Mouse (Mus musculus) layer of hippocampus, postnatal 10 days (tissue): ENCODE data around the gene Plxnd1. TPM values are rescaled to one million over a fixed set of nuclear protein-coding genes. Genes with fewer than 3 reads are reported as not detected.
A peak's percentile ranks its signal among the peaks of the same experiment; 100 is the strongest.

ENCODE experiments used
- DNase-seq, 2 experiments: peaks; one replicate each; pipeline ENCODE4 v3.0.0; 2021; ENCODE audit warnings: low spot score in 2 of 2
- long read RNA-seq: library from polyadenylated mRNA; stranded (forward); transcript quantifications from one replicate; pipeline ENCODE4 v2.0.0, GENCODE M21; 2023
- total RNA-seq, 2 experiments: library from RNA; stranded (reverse); gene quantifications; 2 replicates each; pipeline ENCODE4 v1.2.3; 2021

Plxnd1 gene
- total RNA-seq, result 10 to 100 TPM; 73.2 to 73.5 TPM
- long read RNA-seq, full-length matches to known transcripts, result 3 of 17 reads
- long read RNA-seq, partial matches to known transcripts, result 10 of 17 reads
- long read RNA-seq, other reads (novel, unspliced or antisense), result 4 of 17 reads

DNA sequence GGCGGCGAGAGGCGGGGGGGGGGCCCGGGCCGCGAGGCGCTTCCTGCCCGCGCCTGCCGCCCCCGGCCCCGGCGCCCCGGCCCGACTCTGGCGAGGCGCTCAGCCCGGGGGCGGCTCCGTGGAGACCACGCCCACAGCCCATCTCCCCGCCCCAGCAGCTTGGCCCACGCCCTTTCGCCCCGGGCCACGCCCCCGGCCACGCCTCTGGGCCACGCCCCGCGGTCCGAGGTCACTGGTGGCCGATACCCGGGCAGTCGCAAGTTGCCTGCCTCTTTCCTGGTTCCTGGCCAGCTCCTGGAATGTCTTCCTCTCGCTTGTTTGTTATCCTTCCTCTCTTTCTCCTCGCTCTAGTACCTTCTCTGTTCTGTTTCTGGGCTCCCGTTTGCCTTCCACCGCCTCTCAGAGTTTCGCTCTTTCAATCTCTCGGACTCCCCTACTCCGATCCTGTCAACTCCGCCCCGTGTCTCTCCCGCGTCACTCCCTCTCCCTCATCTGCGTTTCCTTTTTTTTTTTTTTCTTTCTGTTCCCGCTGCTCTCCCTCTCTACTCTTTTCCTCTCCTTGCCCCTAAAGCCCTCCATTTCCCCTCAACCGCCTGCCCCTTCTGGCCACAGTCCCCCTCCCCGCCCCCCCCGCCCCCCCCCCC lies at the start of gene Plxnd1:
Gene Plxnd1, minus strand, starts transcription at position 129 of the 644 bp plus-strand sequence.
- peak; percentile 78 to 90 for DNase-seq

DNA sequence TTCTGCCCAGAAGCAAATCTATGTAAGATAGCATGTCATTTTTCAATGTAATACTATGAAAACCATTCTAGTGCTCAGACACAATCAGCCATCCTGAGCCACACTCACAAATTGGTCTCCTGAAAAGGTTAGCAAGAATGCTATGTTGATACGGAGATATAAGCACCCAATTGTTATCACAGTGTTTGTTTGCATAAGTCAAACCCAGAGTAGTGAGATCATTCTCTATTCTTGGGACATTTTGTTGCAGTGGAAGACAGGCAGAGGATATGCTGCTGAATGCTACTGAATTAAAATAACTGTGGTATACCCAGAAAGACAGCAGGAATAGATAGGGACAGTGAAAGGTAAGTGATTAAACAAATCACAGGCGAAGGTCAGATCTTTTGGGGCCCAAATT lies 49.2 kb upstream of the Plxnd1 start:
- DNase-seq, result no peak

DNA sequence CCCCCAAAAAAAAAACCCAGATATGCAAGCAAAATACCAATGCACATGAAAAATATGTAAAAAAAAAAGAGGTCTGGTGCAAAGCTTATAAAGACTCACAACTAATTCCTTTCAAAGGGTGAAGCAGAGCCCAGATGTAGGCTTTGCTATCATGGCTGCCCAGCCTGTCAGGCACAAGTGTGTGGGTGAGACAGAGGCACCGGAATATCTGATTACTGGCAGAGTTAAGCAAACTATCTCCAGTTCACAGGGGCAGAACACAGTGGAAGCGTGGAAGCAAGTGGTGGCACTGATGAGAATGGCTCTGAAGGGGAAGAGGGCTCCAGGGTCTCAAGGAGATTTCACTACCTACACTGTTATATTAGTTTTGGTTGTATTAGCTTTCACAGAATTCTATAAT lies 43.4 kb upstream of the Plxnd1 start:
- DNase-seq, result no peak

DNA sequence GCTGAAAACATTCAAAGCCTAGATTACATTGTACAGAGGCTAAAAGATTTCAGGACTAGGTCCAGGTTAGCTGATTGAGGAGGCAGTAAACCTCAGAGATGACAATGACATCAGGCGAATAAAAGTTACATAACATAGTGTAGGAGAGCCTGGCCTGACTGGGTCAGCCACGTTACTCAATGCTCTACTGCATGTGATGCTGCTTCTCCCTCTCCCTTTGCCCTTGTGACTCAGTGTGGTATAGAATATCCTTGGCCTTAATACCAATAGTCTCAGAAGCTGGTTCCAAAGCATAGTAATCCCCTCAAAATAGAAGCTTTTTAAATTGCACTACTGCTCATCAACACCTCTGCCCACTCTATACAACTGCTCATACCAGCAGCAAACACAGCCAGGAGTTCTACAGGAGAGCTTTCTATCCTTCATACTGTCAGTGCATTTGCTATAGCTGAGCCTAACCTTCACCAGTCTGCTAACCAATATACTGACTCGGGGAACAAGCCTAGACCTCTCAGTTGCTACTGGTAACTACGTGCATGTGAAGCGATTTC lies 42.6 kb upstream of the Plxnd1 start:
- DNase-seq, result no peak

DNA sequence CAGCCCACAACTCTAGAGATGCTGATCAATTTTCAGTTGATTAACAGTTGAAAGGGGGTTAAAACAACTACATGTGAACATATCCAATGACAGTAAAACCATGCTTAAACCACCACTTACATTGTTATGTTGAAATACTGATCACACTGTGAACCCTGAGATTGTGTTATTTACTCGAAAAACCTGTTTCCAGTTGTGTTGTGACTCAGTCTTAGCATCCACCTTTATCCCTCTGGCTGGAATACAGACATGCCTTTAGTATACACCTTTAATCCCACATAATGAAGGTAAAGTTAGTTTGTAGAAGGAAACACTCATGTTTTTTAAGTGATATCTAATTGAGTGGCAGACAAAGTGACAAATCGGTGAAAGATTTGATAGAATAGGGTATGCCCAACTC lies 41.8 kb upstream of the Plxnd1 start:
- DNase-seq, result no peak

DNA sequence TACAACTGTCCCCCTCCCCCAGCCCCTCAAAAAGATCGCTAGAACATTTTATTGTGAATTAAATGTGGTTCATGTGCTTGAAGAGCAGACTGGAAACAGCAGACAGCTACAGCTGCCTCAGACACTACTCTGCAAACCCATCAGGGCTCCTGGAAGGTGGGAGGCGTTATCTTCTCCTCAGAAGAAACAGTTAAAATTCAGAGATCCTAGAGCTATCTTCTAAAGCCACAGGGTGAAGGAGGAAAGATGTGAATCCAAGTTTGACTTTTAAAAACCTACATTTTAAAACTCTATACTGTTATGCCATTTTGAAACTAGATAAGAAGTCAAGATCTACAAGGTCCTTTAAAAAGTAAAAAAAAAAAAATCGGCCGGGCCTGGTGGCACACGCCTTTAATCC lies 36.2 kb upstream of the Plxnd1 start:
- no peak for DNase-seq

DNA sequence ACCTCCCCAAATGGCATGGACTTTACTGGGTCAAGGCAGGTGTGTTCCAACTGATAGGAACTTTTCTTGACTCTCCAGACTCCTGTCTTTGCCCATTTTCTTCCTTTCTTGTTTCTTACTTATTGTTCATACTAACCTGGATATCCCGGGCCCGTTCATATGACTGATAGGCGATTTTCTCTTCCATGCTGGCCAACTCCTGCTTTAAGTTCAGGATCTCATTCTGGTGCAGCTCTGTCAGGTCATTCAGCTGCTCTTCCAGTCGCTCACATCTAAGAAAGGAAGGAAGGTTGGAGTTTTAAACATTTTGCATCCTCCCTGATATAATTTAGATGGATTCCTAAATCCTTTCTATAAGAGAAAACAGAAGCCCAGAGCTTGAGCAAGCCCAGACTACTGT lies 29.9 kb upstream of the Plxnd1 start:
- DNase-seq, result no peak

DNA sequence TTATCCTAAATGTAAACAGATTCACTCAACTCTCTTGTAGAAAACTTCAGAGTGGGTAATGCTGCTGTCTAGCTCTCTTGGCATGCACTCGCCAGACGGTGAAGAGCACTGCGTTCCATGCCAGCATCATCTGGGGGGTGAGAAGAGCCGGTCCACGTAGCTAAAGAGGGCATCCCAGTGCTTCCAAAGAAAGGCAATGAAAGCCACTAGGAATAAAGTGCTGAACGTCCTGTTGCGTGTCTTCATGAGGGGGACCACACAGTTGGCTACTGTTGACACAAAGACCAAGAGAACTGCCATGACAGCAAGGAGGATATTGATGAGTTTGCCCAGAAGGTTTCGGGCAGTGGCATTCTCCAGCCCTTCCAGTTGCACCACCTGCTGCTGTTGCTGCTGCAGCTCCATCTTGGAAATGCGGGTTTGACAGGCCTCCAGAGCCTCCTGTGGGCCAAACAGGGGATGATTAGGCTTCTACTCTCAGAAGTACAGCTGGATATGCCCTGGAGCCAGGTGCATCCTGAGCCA lies 27.2 kb upstream of the Plxnd1 start:
- DNase-seq, result no peak

DNA sequence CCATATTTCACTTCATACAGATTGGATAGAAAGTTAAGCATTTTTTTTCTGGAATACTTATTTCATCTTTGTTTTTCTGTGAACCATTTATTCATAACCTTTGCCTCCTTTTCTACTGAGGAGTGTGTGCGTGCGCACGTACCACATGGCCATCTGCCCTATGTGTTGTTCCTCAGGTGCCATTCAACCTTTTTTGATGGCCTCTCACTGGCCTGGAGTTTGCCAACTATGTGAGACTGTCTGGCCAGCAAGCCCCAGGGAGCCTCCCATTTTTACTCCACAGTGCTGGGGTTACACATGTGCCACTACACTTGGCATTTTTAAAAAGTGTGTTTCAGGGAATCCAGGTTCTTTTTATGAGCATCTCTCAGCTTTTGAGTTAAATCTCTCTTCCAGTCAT lies 21.1 kb upstream of the Plxnd1 start:
- DNase-seq, result no peak

DNA sequence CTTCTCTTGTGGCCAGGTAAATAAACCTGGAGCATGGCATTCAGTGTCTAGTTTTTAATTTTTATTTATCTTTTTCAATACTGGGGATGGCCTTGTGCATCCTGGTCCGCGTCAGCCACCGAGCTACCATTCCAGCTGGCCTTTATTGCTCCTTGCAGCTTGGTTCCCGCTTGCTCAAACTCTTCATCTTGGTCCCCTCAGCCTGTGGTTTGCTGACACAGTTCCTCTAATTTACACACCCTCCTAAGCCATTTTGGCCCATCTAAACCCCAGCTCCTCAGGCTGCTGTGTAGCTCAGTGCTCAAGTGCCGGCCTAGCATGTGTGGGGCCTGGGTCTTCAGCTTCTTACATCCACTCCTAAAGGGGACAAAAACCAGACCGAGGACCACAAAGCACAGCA lies 19.3 kb upstream of the Plxnd1 start:
- no peak for DNase-seq

DNA sequence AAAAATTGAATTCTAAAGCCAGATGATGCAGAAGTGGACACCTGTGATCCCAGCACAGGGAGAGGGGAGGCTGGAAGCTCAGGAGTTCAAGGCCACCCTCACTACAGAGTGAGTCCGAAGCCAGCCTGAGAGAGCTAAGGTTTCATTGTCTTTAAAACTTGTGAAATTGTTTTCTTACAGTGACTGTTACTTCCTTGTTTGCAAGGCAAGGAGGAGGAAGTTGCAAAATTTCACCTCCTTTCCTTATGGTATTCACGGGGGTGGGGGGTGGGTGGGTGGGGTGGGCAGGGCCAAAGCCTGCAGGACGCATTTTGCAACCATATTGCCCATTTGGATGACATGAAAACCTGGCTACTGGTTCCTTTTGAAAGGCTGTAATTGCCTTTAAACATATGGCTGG lies 18.9 kb upstream of the Plxnd1 start:
- no peak for DNase-seq

DNA sequence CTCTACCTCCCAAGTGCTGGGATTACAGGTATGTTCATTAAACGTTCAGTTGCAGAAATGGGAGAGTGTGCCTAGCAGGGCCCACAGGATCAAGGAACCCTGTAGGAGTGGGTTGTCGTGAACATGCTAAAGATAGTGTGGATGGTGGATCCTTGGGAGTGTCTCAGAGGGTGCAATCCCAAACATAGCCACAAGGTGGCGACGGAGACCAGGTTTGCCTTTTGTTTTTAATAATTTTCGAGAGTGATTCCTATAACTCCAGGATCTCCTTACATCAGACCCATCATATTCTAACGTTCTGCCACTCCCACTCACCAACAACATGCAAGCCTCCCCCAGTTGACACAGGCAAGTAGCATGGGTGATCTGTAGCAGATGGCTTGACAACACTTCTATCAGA lies 15.7 kb upstream of the Plxnd1 start:
- peak; percentile 92 to 94 for DNase-seq

DNA sequence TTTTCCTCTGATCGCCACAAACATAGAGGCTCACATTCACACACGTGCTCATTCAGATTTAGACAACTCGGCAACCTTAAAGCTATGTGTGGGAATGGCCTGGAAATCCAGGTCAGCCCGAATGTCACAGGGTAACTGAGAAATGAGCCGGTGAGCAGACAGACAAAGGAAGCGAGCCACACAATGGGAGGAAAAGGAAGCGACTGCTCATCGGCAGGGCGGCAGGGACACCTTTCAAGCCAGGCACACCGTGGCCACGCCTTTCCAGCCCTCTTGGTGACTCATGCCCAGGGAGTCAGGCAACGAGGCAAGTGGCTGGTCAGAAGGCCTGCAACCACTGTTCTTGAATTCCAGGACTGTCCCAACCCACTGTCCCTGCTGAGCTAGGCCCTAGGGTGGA lies 14.6 kb upstream of the Plxnd1 start:
- no peak for DNase-seq

DNA sequence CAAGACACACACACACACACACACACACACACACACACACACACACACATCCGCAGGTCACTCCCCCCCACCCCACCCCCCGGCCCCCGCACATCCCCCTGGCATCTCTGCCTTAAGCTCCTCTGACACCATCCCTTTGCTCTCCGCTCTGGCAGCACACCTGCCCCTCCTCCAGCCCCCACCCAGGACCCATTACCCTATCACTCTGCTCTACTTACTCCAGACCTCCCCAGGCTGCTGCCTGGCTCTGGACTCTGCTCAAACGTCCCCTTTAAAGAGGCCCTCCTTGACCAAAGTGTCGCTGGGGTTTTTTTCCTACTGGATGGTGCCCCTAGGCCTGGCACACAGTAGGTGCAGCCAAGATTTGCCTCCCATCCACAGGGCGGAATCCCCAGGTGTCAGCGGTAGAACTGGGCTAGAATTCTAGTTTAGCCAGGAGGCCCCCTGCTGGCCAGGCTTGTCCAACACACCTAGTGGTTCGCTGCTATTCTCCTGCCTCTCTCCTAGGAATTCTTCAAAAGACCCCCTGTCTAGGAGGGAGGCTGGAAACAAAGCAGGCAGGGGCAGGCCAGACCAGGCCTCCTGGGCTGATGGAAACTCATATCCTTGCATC lies 12.9 kb upstream of the Plxnd1 start:
- peak; percentile 78 to 79 for DNase-seq

DNA sequence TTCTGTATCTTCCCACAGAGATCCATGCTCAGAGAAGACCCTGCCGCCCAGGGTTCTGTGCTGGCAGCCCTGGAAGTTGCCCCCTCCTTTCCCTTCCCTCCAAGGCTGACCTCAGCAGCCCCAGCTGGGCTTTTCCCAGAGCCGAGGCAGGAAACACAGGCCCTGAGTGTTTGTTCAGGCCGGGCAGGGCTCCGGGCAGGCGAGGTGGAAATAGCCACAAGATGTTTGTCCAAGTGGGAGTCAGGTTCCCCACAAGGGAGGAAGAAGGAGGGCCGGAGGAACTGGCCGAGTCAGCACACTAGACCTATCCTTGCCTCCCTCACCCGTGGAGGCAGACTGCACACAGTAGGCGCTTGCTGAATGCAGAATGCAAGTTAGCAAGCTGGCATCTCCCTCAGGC lies 11.9 kb upstream of the Plxnd1 start:
- DNase-seq, result no peak

DNA sequence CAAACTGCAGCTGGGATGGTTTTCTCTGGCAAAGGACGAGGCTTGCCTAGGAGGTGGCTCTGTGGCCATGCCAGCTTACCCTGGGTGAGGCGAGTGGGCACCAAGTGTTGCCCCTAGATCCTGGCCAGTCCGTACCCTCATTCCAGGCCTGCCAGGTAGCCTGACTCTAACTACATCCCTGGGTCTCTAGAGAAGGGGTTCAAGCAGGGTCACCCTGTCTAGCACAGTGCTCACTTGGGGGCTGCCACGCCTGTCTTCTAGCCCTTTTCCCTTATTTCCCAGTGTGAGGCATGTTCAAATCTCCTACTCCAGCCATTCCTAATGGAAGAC lies 11.1 kb upstream of the Plxnd1 start:
- no peak for DNase-seq

DNA sequence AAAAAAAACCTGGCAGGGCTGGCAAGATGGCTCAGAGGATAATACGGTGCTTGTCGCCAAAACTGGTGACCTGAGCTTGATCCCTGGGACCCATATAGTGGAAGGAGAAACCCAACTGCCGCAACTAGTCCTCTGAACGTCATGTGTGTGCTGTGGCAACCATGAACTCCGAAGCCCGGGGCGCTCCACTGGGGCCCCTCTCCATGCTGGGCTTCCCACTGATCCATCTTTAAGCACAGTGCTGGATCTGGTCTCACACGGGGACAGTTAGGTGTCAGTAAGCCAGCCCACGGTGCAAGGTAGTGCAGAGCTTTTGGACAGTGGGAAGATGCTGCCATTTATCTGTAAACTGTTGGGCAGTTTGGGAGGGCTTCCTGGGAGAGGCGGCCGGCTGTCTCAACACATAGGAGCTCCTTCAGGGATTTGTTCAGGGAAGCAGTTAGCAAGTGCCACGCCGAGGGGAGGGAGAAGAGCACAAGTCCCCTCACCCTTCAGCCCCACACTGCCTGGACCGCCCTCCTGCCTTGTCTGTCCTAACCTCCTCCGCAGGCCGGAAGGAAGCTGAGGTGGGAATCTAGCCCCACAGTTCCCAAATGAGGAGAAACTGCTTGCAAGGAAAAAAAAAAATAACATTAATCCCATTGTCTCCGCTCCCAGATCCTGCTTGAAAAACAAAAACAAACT lies 10.6 kb upstream of the Plxnd1 start:
- no peak for DNase-seq

DNA sequence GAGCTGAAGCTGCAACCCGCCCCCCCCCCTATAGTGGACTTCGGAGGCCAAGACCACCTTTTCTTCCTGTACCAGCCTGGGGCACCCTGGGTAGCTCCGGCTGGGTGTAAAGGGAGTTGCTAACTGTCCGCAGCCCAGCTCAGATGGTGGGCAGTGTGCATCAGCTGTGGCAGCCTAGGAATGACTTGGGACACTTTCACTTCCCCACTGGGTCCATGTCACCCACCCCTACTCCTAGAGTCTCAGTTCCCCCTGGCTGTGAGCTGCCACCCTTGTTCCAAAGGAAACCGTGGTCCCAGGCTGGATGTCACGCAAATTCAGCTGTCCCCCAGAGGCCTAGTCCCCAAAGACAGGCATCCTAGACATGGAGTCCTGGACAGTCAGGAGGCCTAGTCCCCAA lies 9.9 kb upstream of the Plxnd1 start:
- DNase-seq, result no peak

DNA sequence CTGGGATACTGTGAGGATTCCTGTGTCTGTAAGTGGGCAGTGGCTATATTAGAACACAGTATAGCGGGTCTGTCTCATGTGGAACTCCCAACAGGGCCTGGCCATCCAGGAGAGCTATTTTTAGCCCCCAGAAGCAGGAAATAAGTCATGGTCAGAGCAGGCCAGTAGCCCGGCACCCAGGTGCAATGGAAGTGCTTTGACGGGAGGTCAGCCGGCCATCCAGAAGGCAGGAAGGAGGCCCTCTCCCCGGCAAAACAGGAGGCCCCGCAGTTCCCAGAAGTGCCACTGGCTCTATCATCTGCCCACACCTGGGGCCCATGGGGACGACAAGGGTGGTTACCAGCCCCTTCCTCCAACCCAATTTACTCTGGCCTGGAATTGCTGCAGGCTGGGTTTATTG lies 9.3 kb upstream of the Plxnd1 start:
- no peak for DNase-seq

DNA sequence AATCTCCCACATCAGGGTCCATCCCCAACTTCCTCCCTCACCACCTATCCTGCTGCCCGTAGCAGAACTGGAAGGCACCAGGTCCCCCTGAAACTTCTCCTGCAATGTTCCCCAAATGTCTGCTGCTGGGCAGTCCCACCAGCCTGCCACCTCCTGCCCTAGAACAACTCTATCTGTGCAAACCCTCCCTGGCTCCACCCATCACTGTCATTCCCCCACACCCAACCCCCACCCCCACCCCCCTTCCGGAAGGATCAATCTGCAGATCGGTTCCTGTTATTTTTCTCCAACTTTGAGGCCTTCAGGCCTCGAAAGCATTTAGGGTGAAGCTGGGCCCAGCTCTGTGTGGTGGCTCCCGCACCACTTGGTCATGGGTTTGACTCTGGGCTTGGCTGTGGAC lies 8.7 kb upstream of the Plxnd1 start:
- DNase-seq, result no peak

DNA sequence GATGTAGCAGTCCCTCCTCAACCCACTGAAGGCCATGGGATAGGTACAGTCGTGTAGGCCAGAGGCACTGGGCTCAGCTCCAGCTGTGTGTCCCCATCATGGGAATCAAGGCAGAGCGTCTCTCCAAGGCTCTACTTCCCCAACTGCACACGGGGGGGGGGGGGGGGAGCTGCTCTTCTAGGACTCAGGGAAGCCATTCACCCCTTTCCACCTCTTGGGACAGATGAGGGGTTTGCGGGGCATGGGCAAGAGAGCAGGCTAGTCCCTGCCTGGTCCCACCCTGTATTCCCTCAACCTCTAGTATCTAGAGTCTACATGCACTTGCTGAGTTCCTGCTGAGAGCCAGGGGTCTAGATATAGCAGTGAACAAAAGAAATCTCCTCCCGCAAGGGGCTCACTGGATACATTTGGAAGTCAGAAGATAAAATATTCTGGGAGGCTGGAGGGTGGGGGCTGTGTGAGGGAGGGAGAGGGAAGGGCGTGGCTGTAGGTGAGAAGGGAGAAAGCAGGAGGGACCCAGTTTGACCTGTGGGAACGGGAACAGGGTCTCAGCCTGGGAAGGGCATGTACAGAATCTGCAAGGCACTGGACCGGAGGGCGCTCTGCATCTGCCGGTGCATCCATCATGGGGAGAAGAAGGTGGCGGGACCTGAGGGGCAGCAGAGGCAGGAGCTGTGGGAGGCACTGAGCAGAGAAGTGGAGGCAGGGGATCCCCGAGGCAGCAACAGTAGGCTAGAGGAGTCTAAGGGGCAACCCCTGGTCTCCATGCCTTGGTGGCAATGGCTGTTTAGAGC lies 7.7 kb upstream of the Plxnd1 start:
- no peak for DNase-seq
